12 mouse cellular contexts compared by ENCODE assay signal in genomic region chr5:91875875-91876681, GRCm38 (mm10).
A peak's percentile ranks its signal among the peaks of the same experiment; 100 is the strongest.
DNase-seq lines count a peak whose midpoint lies in the region; ATAC-seq and TF ChIP-seq lines count a peak whose summit lies in the region.
"Had no signal": no experiment of that assay in that cellular context is flagged by ENCODE, and none has a peak within 500 bp of the region (broad histone marks: within the 10 kb centered on the region; RNA-seq: fewer than 3 reads in every experiment).

No protein-coding gene starts in this region.

- ATAC-seq in hematopoietic stem cell, adult 5-6 weeks (replicated peaks in 1 of 2; ENCODE audit: insufficient read depth in 1 of 2, low FRiP score in 2 of 2, low TSS enrichment in 1 of 2, low read depth in 1 of 2, poor library complexity in 2 of 2, severe bottlenecking in 2 of 2): peak; percentile 60 to 81
- ATAC-seq in limb, embryonic 15.5 days (ENCODE audit: insufficient number of reproducible peaks, low FRiP score, low TSS enrichment, low read depth): 0 out of 2 replicates have a peak, but pooled peaks have one; percentile 24
- peak; percentile 70 for ATAC-seq in neural tube, embryonic 12.5 days (ENCODE audit: low FRiP score, low read depth)
- ATAC-seq: intestine, embryonic 15.5 days had no signal

- no peaks in the 10 kb centered on the region for H3K36me3 ChIP-seq in limb, embryonic 15.5 days
- H3K36me3 ChIP-seq in neural tube, embryonic 12.5 days: no peaks in the 10 kb centered on the region
- no peaks in the 10 kb centered on the region for H3K36me3 ChIP-seq in heart, adult 2 months (ENCODE audit: control insufficient read depth, insufficient read depth, low read length)
- H3K36me3 ChIP-seq: forebrain, embryonic 10.5 days; intestine, embryonic 15.5 days; lung, embryonic 15.5 days had no signal

- TF ChIP-seq EP300 in heart, adult 2 months (IDR thresholded peaks at IDR 0.05; ENCODE audit: insufficient read depth, low read depth, low read length): no peak

- 56% methylated on average over 10 of the region's 10 CpGs for WGBS in limb, embryonic 15.5 days
- WGBS in neural tube, embryonic 12.5 days: 64% methylated on average over 10 of the region's 10 CpGs
- WGBS in heart, adult 2 months: 90% methylated on average over 10 of the region's 10 CpGs

- no peaks in the 10 kb centered on the region for H3K9me3 ChIP-seq in limb, embryonic 15.5 days
- H3K9me3 ChIP-seq in neural tube, embryonic 12.5 days: no peaks in the 10 kb centered on the region
- H3K9me3 ChIP-seq: forebrain, embryonic 10.5 days; intestine, embryonic 15.5 days; lung, embryonic 15.5 days had no signal

- TF ChIP-seq POLR2A in heart, adult 2 months (IDR thresholded peaks at IDR 0.05; ENCODE audit: insufficient read depth, low read depth, low read length): no peak

- H3K9ac ChIP-seq in limb, embryonic 15.5 days: no peak overlapping the region
- H3K9ac ChIP-seq in neural tube, embryonic 12.5 days: no peak overlapping the region
- no peak overlapping the region for H3K9ac ChIP-seq in heart, adult 2 months (ENCODE audit: low read depth, low read length)
- H3K9ac ChIP-seq: intestine, embryonic 15.5 days; lung, embryonic 15.5 days had no signal

- no peaks in the 10 kb centered on the region for H3K27me3 ChIP-seq in limb, embryonic 15.5 days
- no peaks in the 10 kb centered on the region for H3K27me3 ChIP-seq in neural tube, embryonic 12.5 days (replicated peaks)
- H3K27me3 ChIP-seq in heart, adult 2 months (ENCODE audit: control insufficient read depth, insufficient read depth, low read length): no peaks in the 10 kb centered on the region; the same call in 1 of the 2 replicates
- H3K27me3 ChIP-seq: intestine, embryonic 15.5 days; lung, embryonic 15.5 days had no signal

- no peaks in the 10 kb centered on the region for H3K79me2 ChIP-seq in heart, adult 2 months (replicated peaks; ENCODE audit: control insufficient read depth, insufficient read depth, low read length)

- DNase-seq in embryo, embryonic 11 days: peak; percentile 24
- no peak for DNase-seq in embryo, embryonic 10 days (ENCODE audit: low spot score)
- no peak for DNase-seq in right cerebral cortex, postnatal 25 days
- DNase-seq in adrenal gland, adult 2 months: no peak
- DNase-seq in heart, adult 2 months: no peak
- DNase-seq: cerebellum, adult 9-11 months had no signal

- no peak overlapping the region for H3K27ac ChIP-seq in limb, embryonic 15.5 days
- no peak overlapping the region for H3K27ac ChIP-seq in neural tube, embryonic 12.5 days
- H3K27ac ChIP-seq in heart, adult 2 months: no peak overlapping the region
- H3K27ac ChIP-seq: forebrain, embryonic 10.5 days; intestine, embryonic 15.5 days; lung, embryonic 15.5 days had no signal

- intact Hi-C loops in heart, adult 2 months (cut with DNase I): no loop called here

- no peak overlapping the region for H3K4me2 ChIP-seq in limb, embryonic 15.5 days
- no peak overlapping the region for H3K4me2 ChIP-seq in neural tube, embryonic 12.5 days (replicated peaks)
- H3K4me2 ChIP-seq: intestine, embryonic 15.5 days; lung, embryonic 15.5 days had no signal

- no peak for TF ChIP-seq CTCF in heart, adult 2 months (IDR thresholded peaks at IDR 0.05)

- H3K4me3 ChIP-seq in limb, embryonic 15.5 days: no peak overlapping the region
- H3K4me3 ChIP-seq in neural tube, embryonic 12.5 days: no peak overlapping the region
- H3K4me3 ChIP-seq in heart, adult 2 months: no peak overlapping the region
- H3K4me3 ChIP-seq: forebrain, embryonic 10.5 days; intestine, embryonic 15.5 days; lung, embryonic 15.5 days had no signal

- no peaks in the 10 kb centered on the region for H3K4me1 ChIP-seq in limb, embryonic 15.5 days
- H3K4me1 ChIP-seq in neural tube, embryonic 12.5 days: peaks cover 3% of the 10 kb centered on the region; the same call in 1 of the 2 replicates
- no peaks in the 10 kb centered on the region for H3K4me1 ChIP-seq in heart, adult 2 months (ENCODE audit: control insufficient read depth, insufficient read depth, low read length)
- H3K4me1 ChIP-seq: forebrain, embryonic 10.5 days; intestine, embryonic 15.5 days; lung, embryonic 15.5 days had no signal
